Mouse (Mus musculus) myocyte (in vitro differentiated cells): ENCODE data around the gene Ccna1.

ENCODE experiments used
- E2F4 ChIP-seq: IDR thresholded peaks from one replicate; pipeline ENCODE4 v1.6.1; 2011; ENCODE audit warnings: mild to moderate bottlenecking, control low read depth, moderate library complexity; ENCODE audit not compliant: insufficient read depth
- MAX ChIP-seq: IDR thresholded peaks from one replicate; pipeline ENCODE4 v1.6.1; 2011; ENCODE audit warnings: low read depth, mild to moderate bottlenecking, control low read depth
- MYOD1 ChIP-seq, 3 experiments: IDR thresholded peaks; one replicate each; pipeline ENCODE4 v1.6.1; 2011; ENCODE audit warnings: control low read depth in 2 of 3, low read depth in 2 of 3, mild to moderate bottlenecking in 2 of 3, moderate library complexity in 1 of 3; ENCODE audit not compliant: insufficient read length in 2 of 3, control insufficient read depth in 1 of 3
- MYOG ChIP-seq, 3 experiments: IDR thresholded peaks; one replicate each; pipeline ENCODE4 v1.6.1; 2011; ENCODE audit warnings: control low read depth in 2 of 3, low read depth in 2 of 3, mild to moderate bottlenecking in 2 of 3; ENCODE audit not compliant: insufficient read length in 2 of 3, control insufficient read depth in 1 of 3, insufficient read depth in 1 of 3
- POLR2A ChIP-seq: IDR thresholded peaks from one replicate; pipeline ENCODE4 v1.6.1; 2011; ENCODE audit warnings: low read depth, mild to moderate bottlenecking, control low read depth, moderate library complexity; ENCODE audit not compliant: insufficient read length
- POLR2AphosphoS2 ChIP-seq: IDR thresholded peaks from one replicate; pipeline ENCODE4 v1.6.1; 2011; ENCODE audit warnings: low read depth, control low read depth; ENCODE audit not compliant: insufficient read length
- REST ChIP-seq: IDR thresholded peaks from one replicate; pipeline ENCODE4 v1.6.1; 2011; ENCODE audit warnings: mild to moderate bottlenecking, control low read depth, moderate library complexity; ENCODE audit not compliant: insufficient read depth, insufficient read length
- TCF12 ChIP-seq: IDR thresholded peaks from one replicate; pipeline ENCODE4 v1.6.1; 2011; ENCODE audit warnings: mild to moderate bottlenecking, control low read depth; ENCODE audit not compliant: poor library complexity, insufficient read depth, severe bottlenecking
- TCF3 ChIP-seq: IDR thresholded peaks from one replicate; pipeline ENCODE4 v1.6.1; 2011; ENCODE audit warnings: low read depth, control low read depth; ENCODE audit not compliant: insufficient read length
- USF1 ChIP-seq: IDR thresholded peaks from one replicate; pipeline ENCODE4 v1.6.1; 2011; ENCODE audit warnings: low read depth, mild to moderate bottlenecking, control low read depth, moderate library complexity

DNA sequence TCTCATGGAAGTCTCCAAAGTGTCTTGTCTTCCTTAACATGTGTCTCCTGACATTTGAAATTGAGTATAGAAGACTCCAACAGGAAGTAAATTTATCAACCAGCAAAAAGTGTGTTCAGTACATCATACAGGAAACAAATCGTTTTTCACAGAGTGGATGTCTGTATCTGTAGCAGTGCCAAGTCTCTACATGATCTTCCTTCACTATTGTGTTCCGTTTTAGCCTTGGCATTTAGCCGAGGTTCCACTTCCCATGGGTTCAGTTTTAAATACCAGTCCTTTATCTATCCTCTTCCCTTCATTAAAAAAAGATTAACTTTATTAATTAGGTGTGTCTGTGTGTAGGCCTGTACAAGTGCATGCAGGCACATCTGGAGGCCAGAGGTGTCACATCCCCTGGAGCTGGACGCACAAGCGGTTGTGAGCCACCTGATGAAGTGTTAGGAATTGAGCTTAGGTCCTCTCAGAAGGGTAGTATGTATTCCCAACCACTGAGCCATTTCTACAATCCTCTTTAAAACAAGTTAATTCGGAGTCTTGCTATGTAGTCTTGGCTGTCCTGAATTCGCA is 27.9 kb downstream of the Ccna1 start:
- TF ChIP-seq USF1 (no peak), POLR2AphosphoS2 (no peak), E2F4 (no peak), TCF12 (no peak), POLR2A (no peak), MAX (no peak), MYOD1 (IDR thresholded peaks at IDR 0.05; ENCODE audit: control insufficient read depth in 1 of 3, insufficient read length in 2 of 3, low read depth in 2 of 3) (no peak), REST (no peak), TCF3 (no peak), MYOG (IDR thresholded peaks at IDR 0.05; ENCODE audit: control insufficient read depth in 1 of 3, insufficient read depth in 1 of 3, insufficient read length in 2 of 3, low read depth in 2 of 3) (no peak)
